Mouse (Mus musculus): ENCODE results near the gene Mki67. TPM values are rescaled to one million over a fixed set of nuclear protein-coding genes. Genes with fewer than 3 reads are reported as not detected.

The Mki67 gene
- total RNA-seq, 2 experiments from 2014 or later, result 9.9 TPM

Other genes with a start within 250 kb of the Mki67 start
- not detected for gene Clrn3, start 187.7 kb downstream of the Mki67 start, total RNA-seq (2021)
- gene Ptpre, start 178.9 kb downstream of the Mki67 start, total RNA-seq (2021), result 10 to 100 TPM; 50.6 to 56.8 TPM